Mouse (Mus musculus) liver, embryonic 14.5 days (tissue): ENCODE measurements around the gene Cabp1.

ENCODE experiments used
- CTCF ChIP-seq: IDR thresholded peaks from 2 replicates; pipeline ENCODE4 v1.5.1; 2016; ENCODE audit warnings: antibody characterized with exemption, low read depth, control low read depth
- EP300 ChIP-seq: IDR thresholded peaks from 2 replicates; pipeline ENCODE4 v1.6.1; 2016; ENCODE audit warnings: antibody characterized with exemption, low read depth

GRCm38 (mm10) chr5:115207892-115208291 lies 13.7 kb upstream of the Cabp1 start:
- TF ChIP-seq CTCF (no peak), EP300 (no peak)
